Mouse (Mus musculus) heart, embryonic 11.5 days (tissue): ENCODE results near the gene Pcx. TPM values are rescaled to one million over a fixed set of nuclear protein-coding genes. Genes with fewer than 3 reads are reported as not detected.

Experiments used
- ATAC-seq: fragments of 200-750 bp; cut with Nextera tagmentation; replicated peaks from 2 replicates; pipeline ENCODE4 v1.8.0; 2017; ENCODE audit warnings: moderate library complexity; ENCODE audit not compliant: insufficient number of reproducible peaks, low FRiP score, low TSS enrichment
- H3K27ac ChIP-seq: fragments of 300-500 bp; sonication (generic); 2 replicates; pipeline ENCODE4 v1.5.1; 2014; ENCODE audit warnings: mild to moderate bottlenecking, low read depth, low read length
- H3K27me3 ChIP-seq: fragments of 300-500 bp; sonication (generic); 2 replicates; pipeline ENCODE4 v1.6.1; 2014; ENCODE audit warnings: mild to moderate bottlenecking, low read length, mixed read lengths; ENCODE audit not compliant: control insufficient read depth, insufficient read depth
- H3K36me3 ChIP-seq: fragments of 300-500 bp; sonication (generic); 2 replicates; pipeline ENCODE4 v1.6.1; 2014; ENCODE audit warnings: mild to moderate bottlenecking, low read length, moderate library complexity, mixed read lengths; ENCODE audit not compliant: control insufficient read depth, insufficient read depth
- H3K4me1 ChIP-seq: fragments of 300-500 bp; sonication (generic); 2 replicates; pipeline ENCODE4 v1.6.1; 2014; ENCODE audit warnings: low read length; ENCODE audit not compliant: control insufficient read depth, insufficient read depth
- H3K4me2 ChIP-seq: fragments of 300-500 bp; sonication (generic); 2 replicates; pipeline ENCODE4 v1.6.1; 2014; ENCODE audit warnings: mild to moderate bottlenecking, moderate library complexity
- H3K4me3 ChIP-seq: fragments of 300-500 bp; sonication (generic); 2 replicates; pipeline ENCODE4 v1.5.1; 2014; ENCODE audit warnings: low read depth, low read length
- H3K9ac ChIP-seq: fragments of 300-500 bp; sonication (generic); 2 replicates; pipeline ENCODE4 v1.6.1; 2014; ENCODE audit warnings: mild to moderate bottlenecking, low read depth, low read length, moderate library complexity
- H3K9me3 ChIP-seq: fragments of 300-500 bp; sonication (generic); replicated peaks from 2 replicates; pipeline ENCODE4 v1.6.1; 2016; ENCODE audit warnings: low read length; ENCODE audit not compliant: control insufficient read depth
- WGBS: fragments of 180-500 bp; shearing (Covaris S2); extraction: QIAGEN DNeasy Blood & Tissue Kit; methylation state at CpG from one replicate; pipeline ENCODE4 v1.1.7; 2014; ENCODE audit not compliant: insufficient replicate concordance; 5-methylcytosine and 5-hydroxymethylcytosine counted together
- polyA plus RNA-seq: library from polyadenylated mRNA; unstranded; fragments of >200 nt; fragmentation: Nextera tagmentation; extraction: Ambion mirVana; gene quantifications from 2 replicates; pipeline ENCODE4 v1.2.1, GENCODE M21; 2014

The Pcx gene
- polyA plus RNA-seq, 1 experiment from 2014 or later: 12.8 TPM

- ATAC-seq: no peak
- Histone ChIP-seq H3K4me3 (no peak overlapping the region), H3K36me3 (no peaks in the 10 kb centered on the region), H3K27me3 (no peaks in the 10 kb centered on the region), H3K9me3 (no peaks in the 10 kb centered on the region), H3K9ac (no peak overlapping the region; the same call in 1 of the 2 replicates), H3K4me2 (no peak overlapping the region), H3K27ac (no peak overlapping the region), H3K4me1 (0 out of 2 replicates have a peak, but pooled peaks cover 2% of the 10 kb centered on the region)
- 64% methylated on average over 3 of the region's 3 CpGs for WGBS
Measured at GRCm38 (mm10) chr19:4507746-4508145, 2.5 kb upstream of the Pcx start.

GRCm38 (mm10) chr19:4511116-4511841 lies 1.0 kb downstream of the Pcx start:
- Histone ChIP-seq H3K4me3 (peak overlapping the region; percentile 73), H3K4me1 (peaks cover 14% of the 10 kb centered on the region), H3K27me3 (no peaks in the 10 kb centered on the region), H3K36me3 (no peaks in the 10 kb centered on the region), H3K27ac (no peak overlapping the region), H3K4me2 (peak overlapping the region; percentile 67), H3K9me3 (no peaks in the 10 kb centered on the region), H3K9ac (peak overlapping the region; percentile 63; the same call in 1 of the 2 replicates)
- 9% methylated on average over 13 of the region's 13 CpGs for WGBS
- no peak for ATAC-seq

- peak overlapping the region; percentile 46; the same call in 1 of the 2 replicates for H3K9ac ChIP-seq
- peaks cover 14% of the 10 kb centered on the region for H3K4me1 ChIP-seq
- no peaks in the 10 kb centered on the region for H3K9me3 ChIP-seq
- H3K4me2 ChIP-seq: no peak overlapping the region
- no peak for ATAC-seq
- no peak overlapping the region for H3K4me3 ChIP-seq
- H3K27me3 ChIP-seq: no peaks in the 10 kb centered on the region
- 65% methylated on average over 4 of the region's 4 CpGs for WGBS
- no peaks in the 10 kb centered on the region for H3K36me3 ChIP-seq
- no peak overlapping the region for H3K27ac ChIP-seq
Measured at GRCm38 (mm10) chr19:4513236-4513858, 3.1 kb downstream of the Pcx start.

GRCm38 (mm10) chr19:4515746-4516145 lies 5.5 kb downstream of the Pcx start:
- no peak for ATAC-seq
- no peak overlapping the region for H3K27ac ChIP-seq
- no peaks in the 10 kb centered on the region for H3K36me3 ChIP-seq
- H3K4me3 ChIP-seq: no peak overlapping the region
- no peak overlapping the region for H3K9ac ChIP-seq
- H3K9me3 ChIP-seq: no peaks in the 10 kb centered on the region
- no peaks in the 10 kb centered on the region for H3K27me3 ChIP-seq
- no peak overlapping the region; the same call in 1 of the 2 replicates for H3K4me2 ChIP-seq
- whole genome bisulfite sequencing: 43% methylated on average over 2 of the region's 2 CpGs
- H3K4me1 ChIP-seq: peaks cover 14% of the 10 kb centered on the region

GRCm38 (mm10) chr19:4516288-4516687 lies 6.0 kb downstream of the Pcx start:
- ATAC-seq: no peak
- Histone ChIP-seq H3K4me2 (no peak overlapping the region), H3K9me3 (no peaks in the 10 kb centered on the region), H3K27ac (no peak overlapping the region), H3K4me3 (no peak overlapping the region), H3K4me1 (peaks cover 12% of the 10 kb centered on the region), H3K36me3 (no peaks in the 10 kb centered on the region), H3K9ac (no peak overlapping the region), H3K27me3 (no peaks in the 10 kb centered on the region)
- 61% methylated on average over 2 of the region's 2 CpGs for WGBS

- no peaks in the 10 kb centered on the region for H3K27me3 ChIP-seq
- H3K9ac ChIP-seq: no peak overlapping the region
- ATAC-seq: no peak
- H3K4me2 ChIP-seq: no peak overlapping the region
- WGBS: 76% methylated on average over 1 of the region's 1 CpGs
- no peak overlapping the region for H3K4me3 ChIP-seq
- no peak overlapping the region for H3K27ac ChIP-seq
- no peaks in the 10 kb centered on the region for H3K36me3 ChIP-seq
- no peaks in the 10 kb centered on the region for H3K9me3 ChIP-seq
- peaks cover 12% of the 10 kb centered on the region for H3K4me1 ChIP-seq
Measured at GRCm38 (mm10) chr19:4517483-4517882, 7.2 kb downstream of the Pcx start.

GRCm38 (mm10) chr19:4521426-4522050 lies 11.3 kb downstream of the Pcx start:
- Histone ChIP-seq H3K4me3 (no peak overlapping the region), H3K27ac (no peak overlapping the region), H3K27me3 (no peaks in the 10 kb centered on the region), H3K4me2 (no peak overlapping the region), H3K4me1 (no peaks in the 10 kb centered on the region), H3K9me3 (no peaks in the 10 kb centered on the region), H3K36me3 (no peaks in the 10 kb centered on the region), H3K9ac (no peak overlapping the region)
- 83% methylated on average over 3 of the region's 3 CpGs for WGBS
- ATAC-seq: no peak

GRCm38 (mm10) chr19:4534646-4535045 lies 24.4 kb downstream of the Pcx start:
- Histone ChIP-seq H3K36me3 (no peaks in the 10 kb centered on the region), H3K4me1 (no peaks in the 10 kb centered on the region), H3K27me3 (no peaks in the 10 kb centered on the region), H3K4me2 (no peak overlapping the region), H3K9ac (no peak overlapping the region), H3K4me3 (no peak overlapping the region), H3K27ac (no peak overlapping the region), H3K9me3 (no peaks in the 10 kb centered on the region)
- 91% methylated on average over 2 of the region's 2 CpGs for WGBS
- no peak for ATAC-seq
